Mouse (Mus musculus): ENCODE results near the gene Casc3. TPM values are rescaled to one million over a fixed set of nuclear protein-coding genes. Genes with fewer than 3 reads are reported as not detected.
A peak's percentile ranks its signal among the peaks of the same experiment; 100 is the strongest.

Gene Casc3
- polyA plus RNA-seq, 1 experiment from 2014 or later = 23.1 TPM

GRCm38 (mm10) chr11:98839402-98839801 lies 34.7 kb downstream of the Casc3 start:
- H3K9ac ChIP-seq = no peak overlapping the region
- H3K4me2 ChIP-seq = no peak overlapping the region
- 36% methylated on average over 6 of the region's 6 CpGs for WGBS
- no peak for ATAC-seq (ENCODE audit: extremely low read depth, insufficient number of reproducible peaks, low FRiP score, low TSS enrichment)
- no peak overlapping the region for H3K27ac ChIP-seq (replicated peaks)
- no peaks in the 10 kb centered on the region for H3K9me3 ChIP-seq
- H3K36me3 ChIP-seq = peaks cover 3% of the 10 kb centered on the region
- peaks cover 20% of the 10 kb centered on the region for H3K4me1 ChIP-seq
- H3K27me3 ChIP-seq (replicated peaks) = peaks cover 36% of the 10 kb centered on the region
- no peak overlapping the region for H3K4me3 ChIP-seq

GRCm38 (mm10) chr11:98839897-98840296 lies 35.2 kb downstream of the Casc3 start:
- WGBS = 62% methylated on average over 10 of the region's 10 CpGs
- H3K36me3 ChIP-seq = no peaks in the 10 kb centered on the region
- ATAC-seq (ENCODE audit: extremely low read depth, insufficient number of reproducible peaks, low FRiP score, low TSS enrichment) = no peak
- no peak overlapping the region for H3K4me2 ChIP-seq
- peaks cover 20% of the 10 kb centered on the region for H3K4me1 ChIP-seq
- H3K27ac ChIP-seq (replicated peaks) = no peak overlapping the region
- H3K9me3 ChIP-seq = no peaks in the 10 kb centered on the region
- no peak overlapping the region for H3K4me3 ChIP-seq
- H3K27me3 ChIP-seq (replicated peaks) = peaks cover 36% of the 10 kb centered on the region
- H3K9ac ChIP-seq = no peak overlapping the region

- no peak overlapping the region for H3K4me2 ChIP-seq
- no peak overlapping the region for H3K4me3 ChIP-seq
- no peak overlapping the region for H3K27ac ChIP-seq (replicated peaks)
- no peak for ATAC-seq (ENCODE audit: extremely low read depth, insufficient number of reproducible peaks, low FRiP score, low TSS enrichment)
- H3K36me3 ChIP-seq = no peaks in the 10 kb centered on the region
- H3K27me3 ChIP-seq (replicated peaks) = peaks cover 26% of the 10 kb centered on the region
- WGBS = 46% methylated on average over 13 of the region's 13 CpGs
- no peaks in the 10 kb centered on the region for H3K9me3 ChIP-seq
- H3K4me1 ChIP-seq = peaks cover 21% of the 10 kb centered on the region
- no peak overlapping the region; the same call in 1 of the 2 replicates for H3K9ac ChIP-seq
Measured at GRCm38 (mm10) chr11:98846016-98846415, 41.3 kb downstream of the Casc3 start.

- no peak for ATAC-seq (ENCODE audit: extremely low read depth, insufficient number of reproducible peaks, low FRiP score, low TSS enrichment)
- H3K4me3 ChIP-seq = no peak overlapping the region
- H3K4me1 ChIP-seq = peaks cover 21% of the 10 kb centered on the region
Measured at GRCm38 (mm10) chr11:98846865-98847604, 42.3 kb downstream of the Casc3 start.

GRCm38 (mm10) chr11:98849196-98849894 lies 44.6 kb downstream of the Casc3 start:
- peak overlapping the region; percentile 50 for H3K4me2 ChIP-seq

More at GRCm38 (mm10) chr11:98846865-98847604, 42.3 kb downstream of the Casc3 start:
- no peaks in the 10 kb centered on the region for H3K9me3 ChIP-seq
- WGBS = 43% methylated on average over 19 of the region's 19 CpGs
- no peak overlapping the region for H3K9ac ChIP-seq
- H3K36me3 ChIP-seq = no peaks in the 10 kb centered on the region
- no peak overlapping the region for H3K27ac ChIP-seq (replicated peaks)
- no peak overlapping the region for H3K4me2 ChIP-seq
- H3K27me3 ChIP-seq (replicated peaks) = peaks cover 29% of the 10 kb centered on the region

GRCm38 (mm10) chr11:98850100-98851093 lies 45.7 kb downstream of the Casc3 start:
- Histone ChIP-seq H3K4me1 (peaks cover 35% of the 10 kb centered on the region), H3K4me2 (peak overlapping the region; percentile 26; the same call in 1 of the 2 replicates), H3K9ac (no peak overlapping the region), H3K36me3 (no peaks in the 10 kb centered on the region), H3K27ac (replicated peaks) (no peak overlapping the region), H3K9me3 (no peaks in the 10 kb centered on the region), H3K4me3 (no peak overlapping the region), H3K27me3 (replicated peaks) (peaks cover 26% of the 10 kb centered on the region)
- no peak for ATAC-seq (ENCODE audit: extremely low read depth, insufficient number of reproducible peaks, low FRiP score, low TSS enrichment)
- 58% methylated on average over 26 of the region's 26 CpGs for WGBS

More at GRCm38 (mm10) chr11:98849196-98849894, 44.6 kb downstream of the Casc3 start:
- Histone ChIP-seq H3K27ac (replicated peaks) (no peak overlapping the region), H3K4me3 (peak overlapping the region; percentile 10; the same call in 1 of the 2 replicates), H3K9ac (peak overlapping the region; percentile 63), H3K9me3 (no peaks in the 10 kb centered on the region), H3K36me3 (no peaks in the 10 kb centered on the region), H3K27me3 (replicated peaks) (peaks cover 29% of the 10 kb centered on the region), H3K4me1 (peaks cover 35% of the 10 kb centered on the region)
- 17% methylated on average over 19 of the region's 19 CpGs for WGBS
- no peak for ATAC-seq (ENCODE audit: extremely low read depth, insufficient number of reproducible peaks, low FRiP score, low TSS enrichment)

GRCm38 (mm10) chr11:98854116-98854515 lies 49.4 kb downstream of the Casc3 start:
- H3K9ac ChIP-seq = no peak overlapping the region
- H3K36me3 ChIP-seq = no peaks in the 10 kb centered on the region
- H3K27me3 ChIP-seq (replicated peaks) = peaks cover 18% of the 10 kb centered on the region; the same call in 1 of the 2 replicates
- H3K9me3 ChIP-seq = no peaks in the 10 kb centered on the region
- peaks cover 36% of the 10 kb centered on the region for H3K4me1 ChIP-seq
- no peak for ATAC-seq (ENCODE audit: extremely low read depth, insufficient number of reproducible peaks, low FRiP score, low TSS enrichment)
- no peak overlapping the region for H3K4me3 ChIP-seq
- no peak overlapping the region for H3K4me2 ChIP-seq
- WGBS = 86% methylated on average over 8 of the region's 8 CpGs
- no peak overlapping the region for H3K27ac ChIP-seq (replicated peaks)

- peaks cover 30% of the 10 kb centered on the region for H3K4me1 ChIP-seq
- 86% methylated on average over 2 of the region's 2 CpGs for WGBS
- H3K4me2 ChIP-seq = no peak overlapping the region
- H3K36me3 ChIP-seq = no peaks in the 10 kb centered on the region
- no peak for ATAC-seq (ENCODE audit: extremely low read depth, insufficient number of reproducible peaks, low FRiP score, low TSS enrichment)
- H3K9ac ChIP-seq = no peak overlapping the region
- H3K27me3 ChIP-seq (replicated peaks) = peaks cover 14% of the 10 kb centered on the region; the same call in 1 of the 2 replicates
- no peak overlapping the region for H3K4me3 ChIP-seq
- H3K9me3 ChIP-seq = no peaks in the 10 kb centered on the region
- no peak overlapping the region for H3K27ac ChIP-seq (replicated peaks)
Measured at GRCm38 (mm10) chr11:98854659-98855058, 50.0 kb downstream of the Casc3 start.

- Histone ChIP-seq H3K9me3 (no peaks in the 10 kb centered on the region), H3K36me3 (no peaks in the 10 kb centered on the region), H3K4me3 (no peak overlapping the region), H3K4me1 (peaks cover 9% of the 10 kb centered on the region), H3K9ac (no peak overlapping the region), H3K27ac (replicated peaks) (no peak overlapping the region), H3K27me3 (replicated peaks) (peaks cover 4% of the 10 kb centered on the region; the same call in 1 of the 2 replicates), H3K4me2 (peak overlapping the region; percentile 29; the same call in 1 of the 2 replicates)
- 32% methylated on average over 14 of the region's 14 CpGs for WGBS
- no peak for ATAC-seq (ENCODE audit: extremely low read depth, insufficient number of reproducible peaks, low FRiP score, low TSS enrichment)
Measured at GRCm38 (mm10) chr11:98858759-98859731, 54.3 kb downstream of the Casc3 start.
